Mouse (Mus musculus) gastrocnemius, postnatal 36 days (tissue): ENCODE results near the gene Tbc1d24. TPM values are rescaled to one million over a fixed set of nuclear protein-coding genes. Genes with fewer than 3 reads are reported as not detected.
A peak's percentile ranks its signal among the peaks of the same experiment; 100 is the strongest.

Experiments used
- DNase-seq, 2 experiments: peaks; one replicate each; pipeline ENCODE4 v3.0.0; 2022
- intact Hi-C: fragments of 180-260 bp; cut with DNase I; formaldehyde crosslinking; loops from one replicate; pipeline ENCODE4 v1.15.1; 2025
- long read RNA-seq, 2 experiments: library from polyadenylated mRNA; stranded (forward); transcript quantifications; one replicate each; pipeline ENCODE4 v2.0.0; 2021
- total RNA-seq, 2 experiments: library from RNA; stranded (reverse); gene quantifications; 2 replicates each; pipeline ENCODE4 v1.2.3; 2021

Gene Tbc1d24
- total RNA-seq = 1 to 10 TPM; 2.9 to 4.4 TPM
- long read RNA-seq, experiment 1 = 0 reads
- long read RNA-seq, experiment 2, partial matches to known transcripts = 0 of 2 reads
- long read RNA-seq, experiment 2, other reads (novel, unspliced or antisense) = 2 of 2 reads

DNA sequence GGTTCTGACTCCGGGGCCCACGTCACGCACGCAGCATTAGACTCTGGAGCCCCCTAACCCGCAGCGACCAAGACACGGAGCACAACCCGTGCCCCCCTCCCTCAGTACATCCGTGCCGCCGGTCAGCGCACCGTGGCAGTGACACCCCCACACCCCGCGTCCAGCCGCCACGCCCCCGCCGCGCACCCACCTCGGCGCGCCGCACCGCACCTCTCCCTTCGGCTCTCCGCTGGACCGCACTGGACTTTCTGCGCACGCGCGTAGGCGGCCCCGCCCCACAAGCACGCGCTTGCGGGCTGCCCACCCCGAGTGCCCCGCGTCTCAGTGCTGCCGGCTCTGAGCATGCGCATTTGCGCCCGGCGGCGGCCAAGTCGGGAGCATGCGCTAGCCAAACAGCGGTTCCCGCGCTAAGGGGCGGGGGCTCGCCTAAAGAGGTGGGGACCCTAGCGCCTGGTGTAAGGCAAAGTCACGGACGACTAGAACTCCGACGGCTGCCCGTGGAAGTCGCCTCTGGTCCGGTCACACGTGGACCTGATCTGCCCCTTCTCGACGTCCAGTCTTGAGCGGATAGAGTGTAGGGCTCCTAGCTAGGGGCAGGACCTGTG, at the start of gene Tbc1d24:
Tbc1d24 (minus strand) TSS at position 279 of the 605 bp plus-strand sequence.
- intact Hi-C loops = no loop called here
- DNase-seq = peak; percentile 88 to 89

DNA sequence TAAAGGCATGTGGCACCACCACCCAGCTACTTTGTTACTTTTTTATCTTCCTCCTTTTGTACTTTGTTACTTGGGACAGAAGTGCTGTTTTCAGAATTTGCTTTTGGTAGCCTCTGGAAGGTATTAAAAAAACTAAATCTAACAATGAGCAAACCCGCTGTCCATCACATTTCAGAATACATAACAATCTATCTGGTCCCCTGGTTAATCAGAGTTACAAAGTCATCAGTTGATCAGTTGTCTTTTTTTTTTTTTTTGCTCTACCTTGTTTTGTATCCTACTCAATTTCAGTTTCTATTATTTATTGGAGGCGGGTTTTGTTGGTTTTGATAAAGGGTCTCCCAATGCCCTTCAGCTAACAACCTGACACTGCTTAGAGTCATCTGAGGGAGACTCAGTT, 47.0 kb upstream of the Tbc1d24 start:
- no peak for DNase-seq
- intact Hi-C loops = no loop called here

DNA sequence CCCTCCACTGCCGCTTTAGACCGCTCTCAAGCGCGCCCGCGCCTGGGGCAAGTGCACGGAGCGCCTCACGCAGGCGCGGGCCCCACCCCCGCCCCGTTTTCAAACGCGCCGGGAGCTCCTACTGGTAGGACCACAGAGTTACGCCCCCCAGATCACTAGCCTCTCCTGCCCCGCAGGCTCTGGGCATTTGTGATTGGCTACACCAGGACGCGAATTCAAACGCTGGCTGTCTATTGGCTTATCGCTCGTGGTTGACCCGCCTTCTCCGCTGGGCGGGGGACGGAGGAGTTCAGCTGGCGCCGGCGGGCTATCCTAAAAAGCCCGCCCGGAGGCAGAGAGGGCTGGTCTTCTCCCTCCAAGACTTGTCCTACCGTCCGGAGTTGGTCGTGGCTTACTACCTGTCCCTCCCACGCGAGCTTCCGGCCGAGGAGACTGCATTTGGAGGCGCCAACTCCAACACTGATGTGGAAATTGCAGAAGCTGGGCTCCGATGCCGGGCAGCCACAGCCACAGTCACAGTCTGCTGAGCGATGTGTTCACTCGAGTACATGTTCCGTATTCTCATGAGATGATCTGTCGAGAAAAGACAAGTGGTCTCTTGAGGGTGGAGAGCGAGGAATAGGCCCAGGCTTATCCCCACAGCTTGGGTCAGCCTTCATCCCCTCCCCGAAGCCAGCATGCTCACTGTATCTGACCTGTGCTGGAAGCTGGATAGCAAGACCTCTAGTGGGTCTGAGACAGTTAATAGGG, 46.1 kb upstream of the Tbc1d24 start, which contains the start of gene Ccnf:
Ccnf (minus strand) TSS at position 165 of the 750 bp plus-strand sequence.
- intact Hi-C loops = no loop called here
- peak; percentile 89 to 92 for DNase-seq

DNA sequence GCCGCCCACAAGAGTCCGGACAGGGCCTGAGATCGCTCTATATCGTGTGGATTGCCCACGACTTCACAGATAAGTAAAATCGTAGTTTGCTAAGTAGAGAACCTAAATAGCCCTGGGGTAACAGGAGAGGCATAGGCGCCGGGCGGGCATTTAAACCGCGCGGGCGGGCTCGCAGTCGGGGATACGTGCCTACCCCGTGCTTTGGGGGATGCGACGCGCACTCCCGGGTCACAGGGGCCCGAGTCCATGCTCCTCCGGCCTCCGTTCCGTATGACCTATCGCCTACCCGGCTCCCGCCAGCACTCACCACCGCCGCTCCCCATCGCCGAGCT, 45.6 kb upstream of the Tbc1d24 start:
- no peak for DNase-seq
- intact Hi-C loops = no loop called here

DNA sequence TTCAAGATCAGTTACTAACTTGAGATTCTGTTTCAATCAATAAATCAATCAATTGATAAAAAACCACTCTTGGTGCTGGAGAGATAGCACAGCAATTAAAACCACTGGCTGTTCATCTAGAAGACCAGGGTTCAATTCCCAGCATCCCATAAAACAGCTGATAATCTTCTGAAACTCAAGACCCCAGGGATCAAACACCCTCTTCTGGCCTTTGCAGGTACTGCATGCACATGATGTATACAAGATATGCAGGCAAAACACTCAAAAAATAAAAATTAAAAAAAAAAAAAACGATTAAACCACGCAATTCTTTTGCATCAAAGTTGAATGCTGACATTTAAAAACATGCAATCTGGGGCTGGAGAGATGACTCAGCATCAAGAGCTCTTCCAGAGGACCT, 43.3 kb upstream of the Tbc1d24 start:
- DNase-seq = no peak
- intact Hi-C loops = no loop called here

DNA sequence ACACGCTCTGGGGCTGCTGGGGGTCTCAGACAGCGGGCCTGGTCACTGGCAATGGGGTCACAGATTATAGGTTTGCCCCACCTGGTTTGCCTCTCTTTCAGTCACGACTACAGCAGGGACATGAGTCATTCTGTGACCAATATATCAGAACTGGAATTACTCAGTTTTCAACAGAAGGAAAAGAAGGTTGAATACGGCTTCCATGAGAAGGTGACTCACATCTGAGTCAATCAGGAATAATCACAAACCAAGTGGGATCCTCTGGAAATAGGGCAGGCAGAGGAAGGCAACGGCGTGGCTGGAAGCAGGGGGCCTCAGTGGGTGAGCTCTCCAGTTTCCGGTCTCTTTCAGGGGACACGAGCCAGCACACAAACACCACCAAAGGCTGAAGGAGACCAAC, 38.7 kb upstream of the Tbc1d24 start:
- intact Hi-C loops = loop anchor here (5.0 kb wide), 1 partner anchor 72 kb away; no protein-coding TSS in a partner anchor
- no peak for DNase-seq

DNA sequence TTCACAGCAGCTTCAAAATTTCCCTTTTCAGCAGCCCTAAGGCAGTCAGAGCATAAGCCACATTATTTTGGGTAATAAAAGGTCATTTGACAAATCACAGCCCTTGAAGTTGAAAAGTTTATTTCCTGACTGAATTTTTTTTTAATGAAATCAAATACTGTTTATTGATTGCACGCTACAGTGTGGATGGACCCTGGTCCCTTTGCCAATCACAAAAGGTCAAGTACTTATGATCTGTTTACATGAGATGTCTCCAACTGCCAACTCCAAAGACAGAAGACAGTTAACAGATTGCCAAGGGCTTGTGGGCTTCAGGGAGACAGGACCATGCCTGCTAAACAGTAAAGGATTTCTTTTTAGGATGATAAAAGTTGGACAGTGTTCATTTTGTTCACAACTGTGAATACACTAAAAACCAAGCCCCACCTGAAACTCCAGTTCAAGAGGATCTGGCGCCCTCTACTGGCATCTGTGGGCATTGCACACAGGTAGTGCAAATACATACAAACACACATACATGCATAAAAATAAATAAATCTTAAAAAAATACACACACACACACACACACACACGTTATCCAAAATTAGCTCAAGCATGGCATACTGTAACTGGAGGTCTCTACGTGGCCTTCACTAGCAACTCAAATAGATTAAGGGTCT, 38.1 kb upstream of the Tbc1d24 start:
- intact Hi-C loops = loop anchor here (5.0 kb wide), 1 partner anchor 71 kb away; no protein-coding TSS in a partner anchor
- no peak for DNase-seq

DNA sequence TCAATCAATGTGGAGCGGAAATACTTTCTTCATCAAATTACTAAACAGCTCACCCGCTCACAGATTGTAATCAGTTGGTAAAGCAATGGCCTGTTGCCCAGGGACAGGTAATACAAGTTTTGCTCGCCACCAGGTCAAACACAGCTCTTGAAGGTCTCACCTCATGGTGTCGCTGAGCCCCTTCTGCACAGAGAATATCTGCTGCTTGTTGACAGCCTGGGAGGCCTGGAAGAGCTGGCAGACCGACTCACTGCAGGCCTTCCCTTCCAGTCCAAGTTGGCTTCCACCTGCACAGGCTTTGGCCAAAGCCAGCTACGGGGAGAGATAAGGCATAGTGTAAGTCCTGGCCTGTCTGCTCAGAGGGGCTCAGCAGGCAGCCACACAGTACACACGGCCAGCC, 31.6 kb upstream of the Tbc1d24 start:
- DNase-seq = no peak
- intact Hi-C loops = no loop called here

DNA sequence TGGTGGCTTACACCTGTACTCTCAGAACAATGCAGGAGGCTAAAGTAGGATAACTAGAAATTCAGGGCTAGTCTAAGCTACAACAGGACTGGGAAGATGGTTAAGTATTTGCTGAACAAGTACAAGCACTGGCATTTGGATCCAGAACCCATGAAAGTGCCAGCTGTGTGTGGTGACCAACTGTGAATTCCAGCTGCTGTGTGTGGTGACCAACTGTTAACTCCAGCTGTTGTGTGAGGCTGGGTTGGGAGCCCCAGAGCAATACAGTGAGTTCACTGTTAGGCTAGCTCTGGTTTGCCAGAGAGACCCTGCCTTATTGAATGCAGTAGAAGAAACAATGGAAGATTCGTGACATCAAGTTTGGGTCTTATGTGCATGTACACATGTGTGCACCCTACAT, 31.1 kb upstream of the Tbc1d24 start:
- intact Hi-C loops = no loop called here
- DNase-seq = no peak

DNA sequence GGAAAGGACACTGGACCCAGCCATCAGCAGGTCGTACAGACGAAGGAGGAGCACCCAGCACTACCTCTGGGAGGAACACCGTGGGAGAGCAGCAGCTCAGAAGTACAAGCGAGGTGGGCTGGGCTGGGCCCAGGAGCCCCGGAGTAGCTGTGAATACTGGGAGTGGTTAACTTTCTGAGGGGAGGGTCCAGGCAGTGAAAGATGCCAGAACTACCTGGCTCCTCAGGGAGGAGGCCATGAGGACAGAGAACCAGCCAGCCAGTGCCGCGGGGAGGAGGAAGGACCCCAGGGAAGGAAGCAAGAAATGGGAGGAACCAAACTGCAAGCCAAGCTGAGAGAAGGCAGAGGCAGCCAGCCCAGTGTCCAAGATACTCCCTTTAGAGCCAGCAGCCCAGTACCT, 22.6 kb upstream of the Tbc1d24 start:
- intact Hi-C loops = no loop called here
- no peak for DNase-seq

DNA sequence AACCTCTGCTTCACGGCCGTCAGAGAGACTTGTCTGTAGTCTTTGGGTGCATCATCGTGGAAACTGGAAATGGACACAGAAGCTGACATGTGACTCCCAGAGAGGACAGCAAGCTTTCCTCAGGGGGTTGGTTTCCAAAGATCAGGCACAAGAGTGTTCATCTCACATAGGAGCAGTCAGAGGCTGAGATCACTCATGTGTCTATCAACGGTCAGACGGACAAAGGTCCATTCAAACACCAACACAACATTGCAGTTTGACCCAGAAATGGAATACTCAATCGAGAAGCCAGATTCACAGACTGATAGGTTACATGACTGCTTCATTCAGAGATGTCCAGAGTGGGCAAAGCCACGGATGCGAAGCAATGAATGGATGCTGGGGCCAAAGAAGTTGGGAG, 21.4 kb upstream of the Tbc1d24 start:
- no peak for DNase-seq
- intact Hi-C loops = no loop called here

DNA sequence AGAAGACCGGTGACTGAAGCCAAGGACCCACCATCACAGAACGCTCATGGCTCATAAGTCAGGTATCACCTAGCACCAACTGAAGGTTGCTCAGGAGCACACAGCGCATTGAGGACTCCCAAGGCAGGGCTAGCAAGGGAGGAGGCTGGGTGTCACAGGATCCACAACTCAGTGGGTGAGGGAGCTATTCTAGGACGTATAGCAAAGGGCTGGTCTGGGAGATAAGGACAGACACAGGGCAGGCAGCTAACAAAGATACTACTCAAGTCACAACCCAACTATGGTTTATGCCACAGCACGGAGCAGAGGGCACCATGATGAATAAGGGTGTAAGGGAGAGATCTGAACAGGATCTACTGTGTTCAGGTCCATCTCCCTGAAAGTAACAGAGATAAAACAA, 20.5 kb upstream of the Tbc1d24 start:
- DNase-seq = no peak
- intact Hi-C loops = no loop called here

DNA sequence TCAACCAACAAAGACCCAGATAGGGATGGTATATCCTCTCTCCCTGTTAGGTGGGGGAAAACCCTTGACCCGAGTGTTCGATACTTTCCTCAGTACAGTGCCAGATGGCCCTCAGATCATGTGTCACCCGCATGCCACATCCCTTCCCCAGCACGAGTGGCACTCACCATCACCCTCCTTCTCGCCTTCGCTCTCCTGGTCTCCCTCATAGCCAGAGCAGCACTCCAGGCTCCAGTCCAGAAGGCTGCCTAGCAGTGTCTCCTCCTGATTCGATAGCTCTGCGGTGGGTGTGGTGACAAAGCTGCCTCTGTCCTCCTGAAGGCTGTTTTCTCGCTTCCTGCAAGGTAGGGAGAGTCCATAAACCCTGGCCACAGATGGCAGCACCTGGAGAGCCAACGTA, 19.4 kb upstream of the Tbc1d24 start:
- no peak for DNase-seq
- intact Hi-C loops = no loop called here

DNA sequence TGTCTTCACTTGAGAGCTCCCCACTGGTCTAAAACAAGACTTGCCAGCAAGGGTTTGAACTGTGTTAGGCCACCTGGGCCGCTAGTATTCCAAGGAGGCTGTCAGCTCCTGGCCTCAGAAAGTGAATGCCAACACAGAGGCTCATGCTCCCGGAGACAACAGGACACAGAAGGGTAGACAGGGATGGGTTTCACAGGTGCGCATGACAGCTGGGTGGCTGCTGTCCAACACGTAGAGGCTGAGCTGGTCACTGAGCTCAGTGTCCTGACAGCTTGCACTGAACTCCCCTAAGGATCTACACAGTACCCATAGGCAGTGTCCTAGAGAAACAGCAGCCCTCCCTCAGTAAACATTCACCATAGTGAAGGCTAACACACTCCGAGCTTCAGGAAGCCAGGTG, 18.2 kb upstream of the Tbc1d24 start:
- intact Hi-C loops = no loop called here
- DNase-seq = no peak

DNA sequence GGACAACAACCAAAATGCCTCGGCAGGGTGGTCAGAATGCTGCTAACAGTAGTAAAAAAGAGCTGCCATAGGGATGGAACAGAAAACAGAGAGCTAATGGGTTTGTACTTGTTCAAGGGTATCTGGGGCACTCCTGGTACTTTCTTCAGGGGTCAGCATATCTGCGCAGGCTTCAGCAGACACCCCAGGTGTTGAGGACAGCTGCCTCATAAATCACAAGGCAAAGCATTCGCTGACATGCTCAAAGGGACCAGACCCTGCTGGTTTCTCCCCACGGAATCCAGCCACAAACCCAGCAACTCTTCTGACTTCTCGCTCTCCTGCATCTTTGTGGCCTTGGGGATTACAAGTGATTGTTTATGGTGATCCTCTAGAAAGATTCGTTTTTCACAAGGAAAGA, 17.3 kb upstream of the Tbc1d24 start:
- intact Hi-C loops = no loop called here
- DNase-seq = no peak

DNA sequence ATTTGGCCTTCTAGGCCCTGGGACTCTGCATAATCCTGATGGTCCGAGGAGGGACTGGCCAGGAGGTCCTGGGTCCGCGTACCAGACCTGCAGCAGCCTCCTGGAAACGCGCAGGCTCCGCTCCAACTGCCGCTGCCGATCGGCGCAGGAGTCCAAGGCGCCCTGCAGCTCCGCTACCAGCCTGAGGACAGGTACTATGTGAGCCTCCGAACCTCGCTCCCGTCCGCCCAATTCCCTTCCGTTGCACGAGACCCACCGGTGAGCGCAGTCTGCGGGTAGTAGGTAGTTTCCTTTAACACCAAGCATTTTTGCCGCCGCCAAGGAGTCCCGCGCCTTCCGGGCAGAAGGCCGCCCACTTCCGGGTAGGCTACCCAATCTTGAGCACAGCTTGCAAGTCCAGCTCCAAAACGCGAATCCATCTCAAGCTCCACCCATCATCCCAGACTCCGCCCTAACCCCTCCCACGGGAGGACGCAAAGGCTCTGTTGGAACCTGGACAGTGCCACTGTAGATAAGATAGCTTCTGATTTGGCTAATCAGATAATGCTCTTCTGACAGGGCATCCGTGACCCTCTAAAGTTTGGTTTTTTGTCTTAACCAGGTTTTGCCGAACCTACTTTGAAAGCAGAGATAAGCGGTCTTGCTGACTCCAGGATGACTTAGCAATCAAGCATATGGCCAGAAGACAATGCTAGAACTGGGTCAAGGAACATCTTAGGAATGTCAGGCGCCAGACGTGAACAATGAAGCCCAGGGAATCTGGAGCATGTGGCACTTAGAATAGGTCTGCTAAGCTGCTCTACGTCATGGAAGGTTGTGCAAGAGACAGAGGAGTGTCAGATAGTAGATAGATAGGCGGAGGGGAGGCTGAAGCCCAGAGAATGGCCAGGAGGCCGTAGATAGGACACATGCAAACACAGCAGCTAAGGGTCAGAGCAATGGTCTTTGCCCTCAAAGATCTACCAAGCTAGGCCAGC, 15.4 kb upstream of the Tbc1d24 start, which contains the start of gene Tedc2:
Tedc2 (minus strand) TSS at position 417 of the 977 bp plus-strand sequence.
- peak; percentile 91 to 93 for DNase-seq
- intact Hi-C loops = no loop called here

DNA sequence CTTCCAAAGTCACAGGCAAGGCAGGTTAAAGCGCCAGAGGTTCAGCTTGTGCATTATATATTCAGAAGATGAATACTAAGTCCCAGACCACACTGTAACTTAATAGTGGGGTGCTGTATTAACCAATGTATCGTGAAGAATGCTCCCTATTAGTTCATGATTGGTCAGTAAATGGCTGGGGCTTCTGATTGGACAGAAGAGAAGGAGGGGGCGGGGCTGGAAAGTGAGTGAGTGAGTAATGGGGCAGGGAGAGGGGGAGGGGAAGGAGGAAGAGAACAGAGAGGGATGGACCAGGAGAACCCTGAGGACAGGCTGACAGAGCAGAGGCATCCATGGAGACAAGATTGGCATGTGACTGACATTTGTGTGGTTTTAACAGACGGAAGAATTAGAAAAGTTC, 11.5 kb upstream of the Tbc1d24 start:
- intact Hi-C loops = no loop called here
- no peak for DNase-seq

DNA sequence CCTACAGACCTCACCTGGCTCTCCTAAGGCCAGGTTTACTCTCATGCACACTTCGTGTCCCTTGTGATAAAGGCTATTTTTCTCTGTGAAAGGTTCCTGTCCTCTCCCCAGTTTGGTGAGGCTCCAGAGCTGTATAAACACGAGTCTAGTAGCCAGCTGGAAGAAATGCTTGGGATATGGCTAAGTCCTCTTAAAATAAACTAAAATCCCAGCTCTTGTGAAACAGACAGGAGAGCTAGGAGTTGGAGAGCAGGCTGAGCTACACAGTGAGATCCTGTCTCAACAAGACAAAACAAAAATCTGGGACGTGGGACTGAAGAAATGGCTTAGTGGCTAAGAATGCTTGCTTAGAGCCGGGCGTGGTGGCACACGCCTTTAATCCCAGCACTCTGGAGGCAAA, 7.8 kb upstream of the Tbc1d24 start:
- DNase-seq = no peak
- intact Hi-C loops = no loop called here

DNA sequence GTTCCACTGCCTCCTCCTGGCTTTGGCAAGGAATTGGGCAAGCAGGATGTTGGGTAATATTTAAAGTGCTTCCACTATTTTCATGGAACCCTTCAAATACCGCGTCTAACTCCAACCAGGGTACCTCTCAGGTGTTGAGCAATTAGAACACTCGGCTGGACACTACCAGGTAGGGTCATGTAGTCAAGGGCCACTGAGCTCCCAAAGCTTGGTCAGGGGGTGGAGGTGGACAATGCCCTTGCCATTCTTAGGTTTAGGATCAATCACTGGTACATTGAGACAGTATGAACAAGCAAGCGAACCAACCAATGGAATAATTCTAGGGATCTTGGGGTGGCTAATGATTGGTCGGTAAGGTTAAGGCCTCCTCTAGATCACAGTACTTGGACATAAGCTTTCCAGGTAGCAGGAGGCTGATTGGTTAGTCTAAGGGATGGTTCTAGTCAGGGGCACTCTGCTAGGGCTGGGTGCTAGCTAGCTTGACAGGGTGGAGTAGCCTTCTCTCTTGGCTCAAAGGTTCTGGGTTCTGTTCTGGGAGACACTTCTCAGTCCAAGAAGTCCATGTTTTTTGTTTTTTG, 7.2 kb upstream of the Tbc1d24 start:
- intact Hi-C loops = no loop called here
- DNase-seq = no peak
